Comparison of ENCODE assay signal across 8 mouse cellular contexts in the genomic region with DNA sequence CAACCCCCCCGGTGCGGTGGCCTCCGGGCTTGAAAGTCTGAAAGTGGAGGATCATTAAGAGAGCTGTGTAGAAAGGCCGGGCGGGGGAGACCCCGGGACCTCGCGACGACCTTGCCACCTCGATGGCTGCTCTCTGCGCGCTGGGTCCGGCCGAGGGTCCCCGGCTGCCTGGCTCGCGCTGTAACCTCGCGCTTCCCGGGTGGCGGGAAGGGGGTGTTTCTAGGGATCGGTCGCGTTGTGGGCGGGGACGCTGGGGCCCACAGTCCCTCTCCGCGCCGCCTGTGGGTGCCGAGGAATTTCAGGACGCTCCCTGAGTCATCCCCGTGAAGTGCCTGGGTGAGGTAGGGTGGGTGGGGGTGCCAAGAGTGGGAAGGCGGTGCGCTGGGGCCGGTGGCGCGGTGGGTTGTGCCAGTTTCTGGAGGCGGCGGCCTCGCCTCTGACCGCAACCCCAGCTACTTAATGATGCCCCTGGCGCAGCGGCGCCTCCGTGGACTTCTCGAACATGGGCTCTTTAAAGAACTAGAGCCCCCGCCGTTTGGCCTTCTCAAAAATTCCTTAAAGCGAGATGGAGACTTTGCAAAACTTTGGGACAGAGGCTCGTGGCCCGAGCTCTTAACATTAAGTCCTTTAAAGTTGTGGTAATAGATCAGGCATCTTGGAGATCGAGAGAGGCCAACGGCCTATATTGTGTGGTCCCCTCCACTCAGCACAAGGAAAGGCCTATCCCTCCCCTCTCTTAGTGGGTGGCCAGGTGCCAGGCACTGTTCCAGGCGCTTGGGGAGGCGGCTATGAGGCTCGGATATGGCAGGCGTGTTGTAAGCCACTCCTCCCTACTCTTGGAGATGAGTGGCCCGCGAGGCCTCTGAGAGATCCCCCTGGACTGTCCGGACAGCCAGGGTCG. TPM values are rescaled to one million over a fixed set of nuclear protein-coding genes. Genes with fewer than 3 reads are reported as not detected.
DNase-seq lines count a peak whose midpoint lies in the region; ATAC-seq lines count a peak whose summit lies in the region.

No protein-coding gene starts in this region.

- H3K27ac ChIP-seq in embryonic facial prominence, embryonic 13.5 days, result peak overlapping the region; percentile 88
- H3K27ac ChIP-seq in hindbrain, embryonic 15.5 days (replicated peaks), result peak overlapping the region; percentile 95
- H3K27ac ChIP-seq in liver, embryonic 16.5 days (ENCODE audit: low read length), result peak overlapping the region; percentile 95
- H3K27ac ChIP-seq in neural tube, embryonic 14.5 days (ENCODE audit: low read depth, low read length), result peak overlapping the region; percentile 99

- peak; percentile 38 for DNase-seq in ovary, postnatal 36 days (ENCODE audit: low spot score)
- no peak for DNase-seq in ovary, adult 18-20 months (ENCODE audit: low spot score)
- peak; percentile 14 for DNase-seq in T-cell, adult 2 months (ENCODE audit: low spot score)
- no peak for DNase-seq in gastrocnemius, adult 8-10 months (ENCODE audit: low spot score in 2 of 2)

- peaks cover 91% of the 10 kb centered on the region for H3K4me1 ChIP-seq in embryonic facial prominence, embryonic 13.5 days
- peaks cover 89% of the 10 kb centered on the region for H3K4me1 ChIP-seq in hindbrain, embryonic 15.5 days (replicated peaks)
- H3K4me1 ChIP-seq in liver, embryonic 16.5 days (ENCODE audit: control insufficient read depth, low read depth, low read length), result peaks cover 89% of the 10 kb centered on the region
- H3K4me1 ChIP-seq in neural tube, embryonic 14.5 days (ENCODE audit: control insufficient read depth, insufficient read depth, low read length), result peaks cover 85% of the 10 kb centered on the region

- no peaks in the 10 kb centered on the region for H3K9me3 ChIP-seq in embryonic facial prominence, embryonic 13.5 days
- no peaks in the 10 kb centered on the region for H3K9me3 ChIP-seq in hindbrain, embryonic 15.5 days
- H3K9me3 ChIP-seq in liver, embryonic 16.5 days (replicated peaks; ENCODE audit: control insufficient read depth, low read length), result no peaks in the 10 kb centered on the region
- no peaks in the 10 kb centered on the region for H3K9me3 ChIP-seq in neural tube, embryonic 14.5 days (ENCODE audit: control insufficient read depth, low read length)

- ATAC-seq in embryonic facial prominence, embryonic 13.5 days (ENCODE audit: insufficient number of reproducible peaks, insufficient read depth, low FRiP score, low TSS enrichment, low read depth), result peak; percentile 1; the same call in 1 of the 2 replicates
- no peak for ATAC-seq in hindbrain, embryonic 15.5 days (ENCODE audit: low FRiP score, low read depth)
- ATAC-seq in liver, embryonic 16.5 days (ENCODE audit: low read depth), result peak; percentile 37; the same call in 1 of the 2 replicates
- ATAC-seq in neural tube, embryonic 14.5 days (ENCODE audit: low read depth), result peak; percentile 5; the same call in 1 of the 2 replicates

- under 1% methylated on average over 57 of the region's 61 CpGs for WGBS in embryonic facial prominence, embryonic 13.5 days
- under 1% methylated on average over 61 of the region's 61 CpGs for WGBS in hindbrain, embryonic 15.5 days
- WGBS in liver, embryonic 16.5 days (ENCODE audit: insufficient replicate concordance), result under 1% methylated on average over 55 of the region's 61 CpGs
- under 1% methylated on average over 61 of the region's 61 CpGs for WGBS in neural tube, embryonic 14.5 days

- H3K4me3 ChIP-seq in embryonic facial prominence, embryonic 13.5 days, result peak overlapping the region; percentile 59
- H3K4me3 ChIP-seq in hindbrain, embryonic 15.5 days, result peak overlapping the region; percentile 67
- H3K4me3 ChIP-seq in liver, embryonic 16.5 days (ENCODE audit: low read depth, low read length), result peak overlapping the region; percentile 95
- H3K4me3 ChIP-seq in neural tube, embryonic 14.5 days (ENCODE audit: low read depth, low read length), result peak overlapping the region; percentile 56

- no peaks in the 10 kb centered on the region for H3K36me3 ChIP-seq in embryonic facial prominence, embryonic 13.5 days
- no peaks in the 10 kb centered on the region for H3K36me3 ChIP-seq in hindbrain, embryonic 15.5 days
- no peaks in the 10 kb centered on the region for H3K36me3 ChIP-seq in liver, embryonic 16.5 days (ENCODE audit: control insufficient read depth, insufficient read depth)
- H3K36me3 ChIP-seq in neural tube, embryonic 14.5 days (ENCODE audit: control insufficient read depth, insufficient read depth, low read length), result no peaks in the 10 kb centered on the region

- H3K4me2 ChIP-seq in embryonic facial prominence, embryonic 13.5 days, result peak overlapping the region; percentile 92
- H3K4me2 ChIP-seq in hindbrain, embryonic 15.5 days, result peak overlapping the region; percentile 99
- peak overlapping the region; percentile 99 for H3K4me2 ChIP-seq in liver, embryonic 16.5 days (ENCODE audit: low read depth, low read length)
- peak overlapping the region; percentile 99 for H3K4me2 ChIP-seq in neural tube, embryonic 14.5 days (ENCODE audit: low read depth, low read length)

- H3K27me3 ChIP-seq in embryonic facial prominence, embryonic 13.5 days, result peaks cover 9% of the 10 kb centered on the region
- no peaks in the 10 kb centered on the region for H3K27me3 ChIP-seq in hindbrain, embryonic 15.5 days
- no peaks in the 10 kb centered on the region for H3K27me3 ChIP-seq in liver, embryonic 16.5 days (ENCODE audit: control insufficient read depth, insufficient read depth, low read depth, low read length)
- no peaks in the 10 kb centered on the region for H3K27me3 ChIP-seq in neural tube, embryonic 14.5 days (ENCODE audit: control insufficient read depth, insufficient read depth, low read length)

- H3K9ac ChIP-seq in embryonic facial prominence, embryonic 13.5 days, result peak overlapping the region; percentile 76
- H3K9ac ChIP-seq in hindbrain, embryonic 15.5 days, result peak overlapping the region; percentile 71
- peak overlapping the region; percentile 94 for H3K9ac ChIP-seq in liver, embryonic 16.5 days (ENCODE audit: low read depth, low read length)
- peak overlapping the region; percentile 87 for H3K9ac ChIP-seq in neural tube, embryonic 14.5 days (replicated peaks; ENCODE audit: low read depth, low read length)

RNA-seq across cellular contexts. Expression of gene Gins2, which starts 52.5 kb away (rescaled TPM):
- 98.6 and 111 TPM in 2 replicates for polyA plus RNA-seq in embryonic facial prominence, embryonic 13.5 days (2015; fragmentation: Nextera tagmentation; extraction: Ambion mirVana)
- polyA plus RNA-seq in hindbrain, embryonic 15.5 days (2015; fragmentation: Nextera tagmentation; extraction: Ambion mirVana), result 19.0 and 24.9 TPM in 2 replicates
- 40.6 and 43.3 TPM in 2 replicates for polyA plus RNA-seq in liver, embryonic 16.5 days (2015; fragmentation: Nextera tagmentation; extraction: Ambion mirVana)
- polyA plus RNA-seq in neural tube, embryonic 14.5 days (2014; fragmentation: Nextera tagmentation; extraction: Ambion mirVana), result 10.5 and 13.1 TPM in 2 replicates
- total RNA-seq in gastrocnemius, adult 8-10 months (2022), result under 1 TPM in 3 of 4 experiments, not detected in 1; 0.09 to 0.43 (median 0.36) TPM

Comparison
In these comparisons a context has a peak if more than half of its experiments do, and no peak if none do; other contexts are left out.
1. DNase-seq: peak in ovary, postnatal 36 days (single experiment) and T-cell, adult 2 months (single experiment); none in ovary, adult 18-20 months (single experiment) and gastrocnemius, adult 8-10 months (0 of 2).
2. Peak in every context shown above with its lines, with median percentiles within 50 percentile points of each other: H3K27ac ChIP-seq, H3K4me2 ChIP-seq, H3K4me3 ChIP-seq and H3K9ac ChIP-seq.